Mouse (Mus musculus): Measurements from ENCODE around the gene Psmd8. TPM values are rescaled to one million over a fixed set of nuclear protein-coding genes. Genes with fewer than 3 reads are reported as not detected.
"Not testable (repeated sequence)": the region's sequence is repeated elsewhere in the genome, so short reads cannot be mapped to it uniquely, and the experiment has no call there.

Gene Psmd8
- total and polyA plus RNA-seq, 2 experiments from 2014 or later, result 253 to 292 TPM

DNA sequence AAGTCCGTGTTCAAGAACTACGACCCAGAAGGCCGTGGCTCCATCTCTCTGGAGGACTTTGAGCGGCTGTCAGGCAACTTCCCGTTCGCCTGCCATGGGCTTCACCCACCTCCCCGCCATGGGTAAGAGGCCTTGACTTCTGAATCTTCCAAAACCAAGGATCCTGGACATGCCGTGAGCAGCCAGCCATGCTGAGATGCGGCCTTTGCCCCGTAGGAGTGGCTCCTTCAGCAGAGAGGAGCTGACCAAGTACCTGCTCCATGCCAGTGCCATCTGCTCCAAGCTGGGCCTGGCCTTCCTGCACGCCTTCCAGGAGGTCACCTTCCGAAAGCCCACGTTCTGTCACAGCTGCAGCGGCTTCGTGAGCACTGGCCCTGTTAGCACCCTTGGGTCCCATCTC lies 31.7 kb downstream of the Psmd8 start:
- no peak for TF ChIP-seq CTCF (IDR thresholded peaks at IDR 0.05; ENCODE audit: low read depth)
- 91% methylated on average over 15 of the region's 15 CpGs for WGBS

DNA sequence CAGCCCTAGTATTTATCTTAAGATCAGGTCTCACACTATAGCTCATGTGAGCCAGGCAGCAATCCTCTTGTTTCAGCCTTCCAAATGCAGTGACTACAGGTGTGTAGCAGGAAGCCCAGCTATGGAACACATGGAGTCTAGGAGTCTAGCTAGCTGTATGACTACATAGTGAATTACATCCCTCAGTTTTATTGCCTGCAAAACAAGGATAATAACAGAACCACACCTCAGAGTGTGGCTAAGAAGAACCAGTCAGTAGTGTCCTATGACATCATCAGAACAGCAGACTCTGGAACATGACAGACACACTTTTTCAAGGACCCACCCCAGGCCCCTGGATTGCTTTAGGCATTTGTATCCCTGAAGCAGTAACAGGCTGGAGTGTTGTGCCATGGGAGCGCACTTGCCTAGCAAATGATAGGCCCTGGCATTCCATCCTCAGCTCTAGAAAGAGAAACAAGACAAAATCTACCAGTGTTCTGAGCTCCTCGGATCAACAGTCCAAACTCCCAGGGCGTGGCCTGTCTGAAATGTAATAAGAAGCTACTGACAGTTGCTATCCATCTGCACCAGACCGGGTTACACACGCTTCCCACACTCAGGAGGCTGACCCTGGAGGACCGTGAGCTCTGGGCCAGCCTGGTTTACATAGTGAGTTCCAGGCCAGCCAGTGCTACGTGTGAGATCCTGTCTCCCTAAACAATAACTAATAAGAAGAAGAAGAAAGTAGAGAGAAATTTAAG lies 33.7 kb downstream of the Psmd8 start:
- H3K4me3 ChIP-seq (ENCODE audit: low read depth, low read length), result no peak overlapping the region
- H3K27ac ChIP-seq (ENCODE audit: low read depth, low read length), result no peak overlapping the region
- no peak for TF ChIP-seq CTCF (IDR thresholded peaks at IDR 0.05; ENCODE audit: low read depth)
- no peaks in the 10 kb centered on the region for H3K36me3 ChIP-seq (ENCODE audit: insufficient read depth)
- WGBS, result 87% methylated on average over 7 of the region's 7 CpGs
- H3K4me1 ChIP-seq (ENCODE audit: insufficient read depth), result no peaks in the 10 kb centered on the region
- DNase-seq, result no peak
- no peaks in the 10 kb centered on the region for H3K27me3 ChIP-seq (ENCODE audit: insufficient read depth, low read length)
- H3K9ac ChIP-seq, result no peak overlapping the region
- ATAC-seq, result no peak
- H3K9me3 ChIP-seq (ENCODE audit: low read length), result no peaks in the 10 kb centered on the region
- H3K4me2 ChIP-seq (ENCODE audit: low read depth), result no peak overlapping the region

More for the DNA sequence above, 31.7 kb downstream of the Psmd8 start:
- H3K4me1 ChIP-seq (ENCODE audit: insufficient read depth), result no peaks in the 10 kb centered on the region
- H3K4me3 ChIP-seq (ENCODE audit: low read depth, low read length), result no peak overlapping the region
- H3K27me3 ChIP-seq (ENCODE audit: insufficient read depth, low read length), result no peaks in the 10 kb centered on the region
- no peaks in the 10 kb centered on the region; the same call in 1 of the 2 replicates for H3K36me3 ChIP-seq (ENCODE audit: insufficient read depth)
- no peaks in the 10 kb centered on the region for H3K9me3 ChIP-seq (ENCODE audit: low read length)
- no peak overlapping the region for H3K9ac ChIP-seq
- no peak overlapping the region for H3K27ac ChIP-seq (ENCODE audit: low read depth, low read length)
- H3K4me2 ChIP-seq (ENCODE audit: low read depth), result no peak overlapping the region
- ATAC-seq (no peak), DNase-seq (no peak)

DNA sequence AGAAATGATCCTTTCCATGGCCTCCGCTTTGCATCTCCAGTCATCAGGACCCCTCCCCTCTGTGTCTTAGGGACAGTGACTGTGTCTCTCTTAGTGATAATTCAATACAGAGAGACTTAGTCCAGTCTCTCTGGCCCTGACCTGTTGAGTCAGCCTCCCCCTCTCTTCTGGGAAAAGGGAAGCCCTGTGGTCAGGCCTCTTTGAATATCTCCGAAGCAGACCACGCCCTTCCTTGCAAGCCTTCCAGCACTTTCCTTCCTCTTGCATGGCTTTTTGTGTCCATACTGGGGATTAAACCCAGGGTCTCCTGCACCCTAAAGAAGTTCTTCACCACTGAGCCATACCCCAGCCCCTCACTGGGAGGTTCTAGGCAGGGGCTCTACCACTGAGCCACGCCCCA lies 36.5 kb downstream of the Psmd8 start:
- TF ChIP-seq CTCF (IDR thresholded peaks at IDR 0.05; ENCODE audit: low read depth), result no peak
- Histone ChIP-seq H3K27ac (ENCODE audit: low read depth, low read length) (no peak overlapping the region), H3K4me3 (ENCODE audit: low read depth, low read length) (no peak overlapping the region), H3K4me1 (ENCODE audit: insufficient read depth) (no peaks in the 10 kb centered on the region), H3K9ac (no peak overlapping the region), H3K36me3 (ENCODE audit: insufficient read depth) (no peaks in the 10 kb centered on the region), H3K4me2 (ENCODE audit: low read depth) (no peak overlapping the region), H3K9me3 (ENCODE audit: low read length) (no peaks in the 10 kb centered on the region), H3K27me3 (ENCODE audit: insufficient read depth, low read length) (no peaks in the 10 kb centered on the region)
- DNase-seq, result no peak
- 92% methylated on average over 4 of the region's 4 CpGs for WGBS
- no peak for ATAC-seq

- H3K9ac ChIP-seq, result no peak overlapping the region
- no peak overlapping the region for H3K4me2 ChIP-seq (ENCODE audit: low read depth)
- DNase-seq (no peak), ATAC-seq (no peak)
- no peaks in the 10 kb centered on the region for H3K4me1 ChIP-seq (ENCODE audit: insufficient read depth)
- H3K36me3 ChIP-seq (ENCODE audit: insufficient read depth), result no peaks in the 10 kb centered on the region
- WGBS, result 83% methylated on average over 8 of the region's 8 CpGs
- H3K9me3 ChIP-seq (ENCODE audit: low read length), result no peaks in the 10 kb centered on the region
- no peak overlapping the region for H3K4me3 ChIP-seq (ENCODE audit: low read depth, low read length)
- no peaks in the 10 kb centered on the region for H3K27me3 ChIP-seq (ENCODE audit: insufficient read depth, low read length)
- no peak for TF ChIP-seq CTCF (IDR thresholded peaks at IDR 0.05; ENCODE audit: low read depth)
- no peak overlapping the region for H3K27ac ChIP-seq (ENCODE audit: low read depth, low read length)
Measured at GRCm38 (mm10) chr7:29141416-29141815, 39.1 kb downstream of the Psmd8 start.

- H3K4me3 ChIP-seq (ENCODE audit: low read depth, low read length), result not testable (repeated sequence)
Measured at GRCm38 (mm10) chr7:29139237-29139636, 41.3 kb downstream of the Psmd8 start.

DNA sequence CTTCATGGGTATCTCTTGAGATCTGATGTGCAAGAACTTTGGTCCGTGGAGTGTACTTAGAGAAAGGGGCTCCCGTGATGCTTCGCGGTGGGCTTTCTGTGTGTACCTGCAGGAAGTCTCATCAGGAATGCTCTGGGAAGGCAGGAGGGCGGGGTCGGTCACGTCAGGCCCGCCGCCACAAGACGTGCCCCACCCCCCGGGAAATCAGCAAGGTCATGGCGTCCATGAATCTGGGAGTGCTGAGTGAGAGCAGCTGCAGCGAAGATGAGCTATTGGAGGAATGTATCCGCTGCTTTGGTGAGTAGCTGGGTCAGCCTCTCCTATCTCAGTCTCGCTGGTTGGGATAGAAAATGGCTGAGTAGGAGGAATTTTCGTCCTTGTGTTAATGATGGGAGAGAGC lies 43.1 kb downstream of the Psmd8 start:
- no peak overlapping the region for H3K4me2 ChIP-seq (ENCODE audit: low read depth)
- no peaks in the 10 kb centered on the region for H3K36me3 ChIP-seq (ENCODE audit: insufficient read depth)
- DNase-seq (no peak), ATAC-seq (no peak)
- no peaks in the 10 kb centered on the region; the same call in 1 of the 2 replicates for H3K27me3 ChIP-seq (ENCODE audit: insufficient read depth, low read length)
- 50% methylated on average over 16 of the region's 16 CpGs for WGBS
- no peak overlapping the region for H3K9ac ChIP-seq
- no peak overlapping the region for H3K27ac ChIP-seq (ENCODE audit: low read depth, low read length)
- no peak overlapping the region for H3K4me3 ChIP-seq (ENCODE audit: low read depth, low read length)
- no peaks in the 10 kb centered on the region for H3K9me3 ChIP-seq (ENCODE audit: low read length)
- H3K4me1 ChIP-seq (ENCODE audit: insufficient read depth), result no peaks in the 10 kb centered on the region
- no peak for TF ChIP-seq CTCF (IDR thresholded peaks at IDR 0.05; ENCODE audit: low read depth)

More at GRCm38 (mm10) chr7:29139237-29139636, 41.3 kb downstream of the Psmd8 start:
- 86% methylated on average over 3 of the region's 4 CpGs for WGBS
- not testable (repeated sequence) for H3K4me1 ChIP-seq (ENCODE audit: insufficient read depth); H3K9ac ChIP-seq; H3K9me3 ChIP-seq (ENCODE audit: low read length); H3K36me3 ChIP-seq (ENCODE audit: insufficient read depth); DNase-seq; H3K27me3 ChIP-seq (ENCODE audit: insufficient read depth, low read length); H3K4me2 ChIP-seq (ENCODE audit: low read depth); H3K27ac ChIP-seq (ENCODE audit: low read depth, low read length); ATAC-seq

- DNase-seq, result no peak
- no peak within 1 kb of the TSS for H3K9ac ChIP-seq
Measured at GRCm38 (mm10) chr7:29134693-29135386, 45.7 kb downstream of the Psmd8 start, which contains the start of gene Rasgrp4. Gene Rasgrp4 (plus strand): TSS chr7:29134851.

More at GRCm38 (mm10) chr7:29134693-29135386, 45.7 kb downstream of the Psmd8 start, which contains the start of gene Rasgrp4:
- Histone ChIP-seq H3K27me3 (ENCODE audit: insufficient read depth, low read length) (no peaks in the 10 kb centered on the region; the same call in 1 of the 2 replicates), H3K4me3 (ENCODE audit: low read depth, low read length) (peak within 1 kb of the TSS; percentile 24), H3K36me3 (ENCODE audit: insufficient read depth) (no peaks in the 10 kb centered on the region), H3K4me2 (ENCODE audit: low read depth) (peak within 1 kb of the TSS; percentile 46), H3K27ac (ENCODE audit: low read depth, low read length) (no peak within 1 kb of the TSS), H3K9me3 (ENCODE audit: low read length) (no peaks in the 10 kb centered on the region), H3K4me1 (ENCODE audit: insufficient read depth) (no peaks in the 10 kb centered on the region)
- ATAC-seq, result peak; percentile 60; the same call in 1 of the 2 replicates
- TF ChIP-seq CTCF (IDR thresholded peaks at IDR 0.05; ENCODE audit: low read depth), result no peak
- 3% methylated on average over 16 of the region's 20 CpGs for WGBS
